16 mouse cellular contexts compared by ENCODE assay signal in genomic region chr2:118524811-118525210, GRCm38 (mm10).
"Had no signal": no experiment of that assay in that cellular context is flagged by ENCODE, and none has a peak within 500 bp of the region (broad histone marks: within the 10 kb centered on the region; RNA-seq: fewer than 3 reads in every experiment).

No protein-coding gene starts in this region.

- H3K27me3 ChIP-seq: liver, embryonic 13.5 days; liver, embryonic 15.5 days; lung, embryonic 15.5 days; midbrain, embryonic 13.5 days; midbrain, embryonic 15.5 days; neural tube, embryonic 12.5 days; stomach, embryonic 15.5 days had no signal

- H3K36me3 ChIP-seq: liver, embryonic 13.5 days; liver, embryonic 15.5 days; lung, embryonic 15.5 days; midbrain, embryonic 13.5 days; midbrain, embryonic 15.5 days; neural tube, embryonic 12.5 days; stomach, embryonic 15.5 days had no signal

- H3K4me3 ChIP-seq: liver, embryonic 13.5 days; liver, embryonic 15.5 days; lung, embryonic 15.5 days; megakaryocyte, embryonic 14.5 days; midbrain, embryonic 13.5 days; midbrain, embryonic 15.5 days; neural tube, embryonic 12.5 days; stomach, embryonic 15.5 days had no signal

- DNase-seq: liver, embryonic 13.5 days; liver, postnatal 0 days; lung, adult 2 months; lung, postnatal 14 days; lung, postnatal 36 days; right cerebral cortex, postnatal 14 days; thymus, adult 2 months had no signal

- H3K9me3 ChIP-seq: liver, embryonic 13.5 days; liver, embryonic 15.5 days; lung, embryonic 15.5 days; megakaryocyte, embryonic 14.5 days; midbrain, embryonic 13.5 days; midbrain, embryonic 15.5 days; neural tube, embryonic 12.5 days; stomach, embryonic 15.5 days had no signal

- H3K27ac ChIP-seq: liver, embryonic 13.5 days; liver, embryonic 15.5 days; lung, embryonic 15.5 days; macrophage; midbrain, embryonic 13.5 days; midbrain, embryonic 15.5 days; neural tube, embryonic 12.5 days; stomach, embryonic 15.5 days; stomach, postnatal 0 days had no signal
